Mouse (Mus musculus) T-helper 2 cell (primary cell): ENCODE measurements at regions not wholly inside any gene's neighbourhood (a gene's known extent, or its start where the extent isn't known, plus 50 kb on each side); places are given as distances from the start of the nearest gene placed in this dataset.

ENCODE experiments used
- in situ Hi-C: fragments of 300-600 bp; cut with MboI, MseI; formaldehyde crosslinking; loops from one replicate; pipeline ENCODE4 v1.15.1; 2025; ENCODE audit warnings: high pct_unique_total_duplicates

GRCm38 (mm10) chr10:67672281-67672680 lies 123.5 kb upstream of the Ado start:
- in situ Hi-C loops: no loop called here

GRCm38 (mm10) chr10:67669066-67669465 lies 120.3 kb upstream of the Ado start:
- in situ Hi-C loops: no loop called here

DNA sequence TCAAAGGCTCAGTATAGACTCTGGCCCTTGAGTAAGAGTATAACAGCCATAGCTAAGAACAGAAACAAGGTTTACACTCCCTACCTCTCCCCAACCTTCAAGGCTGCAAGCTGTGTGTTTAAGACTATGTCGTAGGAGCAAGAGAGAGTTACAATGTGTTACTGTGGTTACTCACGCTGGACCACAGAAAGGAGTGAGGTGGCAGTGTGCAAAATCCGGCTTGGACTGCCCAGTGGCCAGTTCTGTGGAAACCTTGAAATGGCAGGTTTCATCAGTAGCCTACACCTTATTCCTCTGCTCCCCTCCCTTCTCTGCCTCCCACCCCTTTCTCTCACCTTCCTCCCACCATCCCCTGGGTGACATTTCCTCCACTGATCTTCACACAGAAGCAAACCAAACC lies 114.3 kb upstream of the Ado start:
- in situ Hi-C loops: no loop called here

GRCm38 (mm10) chr10:67661666-67662065 lies 112.9 kb upstream of the Ado start:
- in situ Hi-C loops: no loop called here

- in situ Hi-C loops: loop anchor here (5.0 kb wide), 1 partner anchor 39 kb away; no protein-coding TSS in a partner anchor
Observed at GRCm38 (mm10) chr10:67658005-67658545, 109.3 kb upstream of the Ado start.

DNA sequence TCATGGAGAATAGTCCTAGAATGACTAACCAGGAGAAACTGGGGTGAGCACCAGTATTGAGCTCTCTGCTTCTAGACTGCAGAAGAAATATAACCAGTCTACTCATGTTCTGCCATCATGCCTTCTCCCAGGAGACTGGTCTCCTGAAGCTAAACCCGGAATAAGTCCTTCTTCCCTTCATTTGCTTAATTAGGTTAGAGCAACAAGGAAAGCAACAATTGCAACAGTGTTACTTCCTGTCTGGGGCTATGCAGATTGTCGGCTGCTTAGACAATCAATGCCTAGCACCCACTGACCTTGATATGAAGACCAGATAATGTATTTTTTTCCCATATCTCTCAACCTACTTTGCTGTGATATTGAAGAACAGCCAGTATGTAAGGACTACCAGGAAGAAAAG lies 108.5 kb upstream of the Ado start:
- in situ Hi-C loops: loop anchor here (5.0 kb wide), 1 partner anchor 40 kb away; no protein-coding TSS in a partner anchor

- in situ Hi-C loops: no loop called here
Observed at GRCm38 (mm10) chr10:67654518-67654917, 105.8 kb upstream of the Ado start.

DNA sequence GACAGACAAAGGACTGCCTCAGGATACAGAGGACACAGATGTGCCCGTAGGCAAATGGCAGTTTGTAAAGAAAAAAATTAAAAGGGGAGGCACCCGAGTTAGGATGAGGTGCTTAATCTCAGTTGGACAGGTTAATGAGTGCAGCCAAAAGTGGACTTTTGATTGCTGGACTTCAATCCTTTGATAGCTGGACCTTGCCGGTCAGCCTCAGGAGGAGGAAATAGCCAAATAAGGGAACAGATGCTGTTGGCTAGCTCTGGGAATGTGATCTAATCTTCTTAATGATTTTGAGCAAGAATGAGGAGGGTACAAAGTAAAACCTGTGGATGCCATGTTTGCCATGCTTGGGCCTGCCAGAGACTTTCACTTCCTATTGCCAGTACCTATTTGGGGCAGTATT lies 103.5 kb upstream of the Ado start:
- in situ Hi-C loops: no loop called here

DNA sequence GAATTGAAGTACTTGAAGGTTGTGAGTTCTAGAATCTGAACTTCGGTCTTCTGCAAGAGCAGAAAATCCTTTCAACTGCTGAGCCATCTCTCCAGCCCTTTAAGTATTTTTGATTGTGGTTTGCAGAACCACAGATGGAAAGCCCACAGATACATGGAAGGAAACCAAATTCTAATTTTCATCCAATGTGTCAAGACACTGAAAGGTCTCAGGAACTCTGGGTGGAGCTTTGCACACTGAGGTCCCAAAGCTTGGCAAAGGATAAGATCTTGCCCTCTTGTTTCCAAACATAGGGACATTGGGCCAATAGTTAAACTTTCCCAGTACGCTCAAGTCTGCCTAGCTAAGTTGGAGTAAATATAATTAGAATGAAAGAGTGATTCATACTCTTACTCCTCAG lies 102.6 kb upstream of the Ado start:
- in situ Hi-C loops: no loop called here

GRCm38 (mm10) chr10:67647777-67648727 lies 99.3 kb upstream of the Ado start:
- in situ Hi-C loops: loop anchor here (5.0 to 10.0 kb wide), 3 partner anchors 61 to 111 kb away; partner anchors contain the start of gene Egr2

GRCm38 (mm10) chr10:67646659-67647559 lies 98.2 kb upstream of the Ado start:
- in situ Hi-C loops: loop anchor here (5.0 to 10.0 kb wide), 3 partner anchors 60 to 110 kb away; partner anchors contain the start of gene Egr2

GRCm38 (mm10) chr10:67645821-67646220 lies 97.1 kb upstream of the Ado start:
- in situ Hi-C loops: loop anchor here (5.0 to 10.0 kb wide), 3 partner anchors 59 to 109 kb away; partner anchors contain the start of gene Egr2

DNA sequence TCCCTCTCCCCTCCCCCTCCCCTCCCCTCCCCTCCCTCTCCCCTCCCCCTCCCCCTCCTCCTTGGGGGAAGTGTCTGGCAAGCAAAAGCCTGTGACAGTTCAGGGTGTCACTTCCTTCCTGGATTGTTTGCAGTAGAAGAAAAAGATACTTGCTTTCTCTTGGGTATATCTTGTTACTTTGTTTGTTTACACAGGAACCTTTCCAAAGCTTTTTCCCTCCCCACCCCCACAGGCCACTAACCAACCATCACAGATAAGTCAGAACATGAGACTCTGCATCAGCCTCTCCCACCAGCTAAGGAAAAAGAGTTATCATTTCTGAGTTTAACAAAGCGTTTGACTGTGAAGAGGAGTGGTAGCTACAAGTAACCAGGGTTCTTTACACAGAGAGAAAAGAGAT lies 95.5 kb upstream of the Ado start:
- in situ Hi-C loops: loop anchor here (10.0 kb wide), 1 partner anchor 71 kb away; no protein-coding TSS in a partner anchor

- in situ Hi-C loops: loop anchor here (10.0 kb wide), 1 partner anchor 71 kb away; no protein-coding TSS in a partner anchor
Observed at GRCm38 (mm10) chr10:67643685-67644084, 94.9 kb upstream of the Ado start.

DNA sequence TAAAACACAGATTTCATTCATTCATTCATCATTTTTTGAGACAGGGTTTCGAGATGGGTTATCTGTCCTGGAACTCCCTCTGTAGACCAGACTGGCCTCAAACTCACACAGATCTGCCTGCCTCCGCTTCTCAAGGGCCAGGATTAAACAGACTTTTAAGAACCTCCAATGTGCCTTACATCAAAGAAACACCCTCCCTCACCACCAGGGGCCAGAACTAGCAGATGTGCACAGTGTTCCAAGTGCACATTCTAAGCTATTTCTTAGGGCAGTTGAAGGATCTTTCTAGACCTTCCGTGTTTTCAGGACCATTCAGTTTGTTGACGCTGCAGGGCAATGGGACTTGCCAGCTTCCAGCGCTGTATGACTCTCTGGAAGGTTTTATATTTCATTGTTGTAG lies 88.6 kb upstream of the Ado start:
- in situ Hi-C loops: no loop called here

DNA sequence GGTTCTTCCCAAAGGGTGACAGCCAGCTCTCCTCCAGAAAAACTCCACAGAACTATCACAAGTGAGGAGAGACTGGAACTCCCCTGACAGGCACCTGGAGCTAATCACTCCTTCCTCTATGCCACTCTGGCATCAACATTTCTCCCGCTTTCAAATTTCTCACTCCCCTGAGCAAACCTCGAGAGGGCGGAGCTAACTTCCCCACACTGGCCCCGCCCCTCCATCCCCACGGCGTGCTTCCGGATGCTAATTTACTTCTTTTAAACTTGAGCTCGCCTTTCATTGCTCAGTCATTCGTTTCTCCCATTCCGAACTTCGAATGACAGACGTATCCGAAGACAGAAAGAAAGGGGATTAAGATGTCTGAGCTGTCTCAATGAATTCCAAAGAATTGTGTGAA lies 87.8 kb upstream of the Ado start:
- in situ Hi-C loops: no loop called here

DNA sequence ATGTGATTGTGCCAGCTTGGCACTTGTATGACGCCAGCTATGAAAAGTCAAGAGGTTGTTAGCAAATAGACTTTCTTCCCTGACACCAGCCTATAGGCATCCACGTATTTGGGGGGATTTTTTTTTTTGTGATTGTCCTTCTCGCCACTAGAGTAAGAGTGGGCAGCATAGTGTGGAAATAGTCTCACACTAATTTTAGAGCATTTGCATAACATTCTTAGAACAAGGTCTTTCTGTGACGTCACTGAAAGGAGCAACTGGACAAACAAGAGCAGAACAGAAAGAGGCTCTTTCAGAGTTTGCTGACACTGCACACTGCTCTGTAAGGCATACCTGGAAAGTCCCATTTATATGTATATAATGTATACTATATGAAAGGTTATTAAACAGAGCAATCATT lies 86.0 kb upstream of the Ado start:
- in situ Hi-C loops: no loop called here

GRCm38 (mm10) chr10:67633063-67633462 lies 84.3 kb upstream of the Ado start:
- in situ Hi-C loops: no loop called here

DNA sequence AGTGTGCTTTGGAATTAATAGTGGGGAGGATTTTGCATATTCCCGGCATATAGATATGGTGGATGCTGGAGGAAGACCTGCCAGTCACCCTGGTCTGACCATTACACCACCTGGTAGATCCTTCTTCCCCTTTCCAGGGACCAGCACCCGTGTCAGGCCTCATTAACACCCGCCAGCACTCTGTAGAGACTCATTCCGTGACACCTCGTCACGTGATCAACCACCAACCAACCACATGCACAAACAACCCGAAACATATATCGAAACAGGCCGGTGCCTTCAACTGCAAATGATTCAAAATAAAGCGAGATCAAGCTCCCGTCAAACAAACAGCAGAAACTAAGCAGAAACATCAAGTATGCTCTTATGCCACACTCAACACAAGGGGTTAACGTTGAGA lies 74.6 kb upstream of the Ado start:
- in situ Hi-C loops: no loop called here

DNA sequence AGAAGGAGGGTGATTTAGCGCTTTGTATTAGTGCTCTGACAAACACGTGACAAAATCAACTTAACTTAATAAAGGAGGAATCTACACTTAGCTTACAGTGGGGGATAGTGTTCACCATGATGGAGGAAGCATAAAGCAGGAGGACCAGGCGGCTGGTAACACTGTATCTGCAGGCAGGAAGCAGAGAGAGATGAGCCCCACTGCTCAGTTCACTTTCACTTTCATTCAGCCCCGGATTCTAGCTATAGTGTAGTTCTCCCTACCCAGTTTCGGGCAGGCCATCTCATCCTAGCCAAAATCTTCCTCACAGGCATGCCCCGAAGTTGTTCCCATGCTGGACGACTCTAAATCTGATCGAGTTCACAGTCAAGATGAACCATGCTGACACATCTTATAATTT lies 71.3 kb upstream of the Ado start:
- in situ Hi-C loops: no loop called here

DNA sequence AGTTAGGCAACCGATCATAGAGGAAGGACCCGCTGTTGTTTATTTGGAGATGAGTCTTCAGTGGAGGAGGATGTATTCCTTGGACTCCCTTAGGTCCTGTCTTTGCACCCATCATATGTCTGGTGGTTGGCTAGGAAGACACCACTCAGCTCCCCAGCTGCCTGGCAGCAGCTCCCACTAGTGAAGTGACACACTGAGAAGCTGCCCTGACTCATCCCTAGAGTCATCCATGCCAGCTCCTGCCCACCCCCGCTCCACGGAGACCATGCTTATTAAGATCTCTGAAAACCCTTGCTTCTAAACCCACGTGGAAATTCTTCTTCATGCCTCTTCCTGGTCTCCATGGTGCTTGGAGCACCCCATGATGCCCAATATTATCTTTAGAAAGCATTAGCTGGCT lies 69.4 kb upstream of the Ado start:
- in situ Hi-C loops: no loop called here

DNA sequence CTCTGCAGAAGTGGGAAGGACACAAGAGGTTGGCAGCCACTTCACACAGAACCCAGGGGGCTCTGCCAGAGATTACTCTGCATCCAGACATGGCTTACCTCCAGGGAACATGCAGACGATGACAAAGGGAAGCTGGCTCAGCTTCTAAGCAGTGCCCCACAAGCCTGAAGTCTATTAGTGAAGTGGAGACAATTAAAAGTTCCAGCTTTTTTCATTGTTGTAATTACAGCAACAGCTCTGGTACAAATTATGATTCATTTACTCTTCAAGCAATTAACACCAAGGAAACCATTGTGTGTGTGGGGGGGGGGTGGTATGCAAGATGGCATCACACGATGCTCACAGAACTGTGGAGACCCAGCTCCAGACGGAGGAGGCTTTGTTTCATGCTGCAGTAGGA lies 66.3 kb upstream of the Ado start:
- in situ Hi-C loops: no loop called here
